Mouse (Mus musculus): ENCODE results near the gene Ado. TPM values are rescaled to one million over a fixed set of nuclear protein-coding genes. Genes with fewer than 3 reads are reported as not detected.
A peak's percentile ranks its signal among the peaks of the same experiment; 100 is the strongest.

Gene Ado
- polyA plus RNA-seq, 1 experiment from 2014 or later: 27.9 TPM

DNA sequence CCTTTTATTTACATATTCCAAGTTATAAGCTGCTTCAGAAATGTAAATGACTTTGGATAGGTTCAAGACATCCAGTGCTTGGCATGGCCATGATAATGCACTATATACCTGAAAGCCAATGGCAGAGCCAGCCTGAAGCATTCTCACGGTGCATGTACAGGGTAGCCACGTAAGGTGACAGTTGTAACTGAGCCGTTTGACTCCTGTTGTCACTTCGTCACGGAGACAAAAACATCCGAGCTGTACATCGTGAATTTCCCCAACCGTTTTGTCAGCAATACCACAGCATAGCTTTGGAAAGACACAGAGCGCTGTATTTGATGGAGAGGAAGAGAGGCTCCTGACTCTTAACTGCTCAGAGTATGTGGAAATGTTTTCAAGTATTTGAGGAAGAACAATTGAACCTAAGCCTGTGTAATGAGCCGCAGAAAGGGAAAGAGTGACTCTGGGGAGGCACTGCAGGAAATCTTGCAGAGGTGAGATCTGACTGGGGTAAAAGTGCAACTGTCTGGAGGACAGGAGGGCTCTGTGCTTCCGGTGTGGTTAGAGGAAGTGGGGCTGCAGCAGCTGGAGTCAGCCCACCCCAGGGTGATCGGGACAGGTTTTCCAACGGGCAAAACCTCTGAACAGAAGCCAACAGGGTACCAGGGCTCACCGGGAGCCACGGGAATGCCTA lies 45.3 kb downstream of the Ado start:
- no peak for TF ChIP-seq EP300 (IDR thresholded peaks at IDR 0.05)
- no peak for TF ChIP-seq CTCF (IDR thresholded peaks at IDR 0.05)
- no peak for ATAC-seq
- Histone ChIP-seq H3K4me3 (ENCODE audit: low read depth, low read length) (no peak overlapping the region), H3K27me3 (replicated peaks; ENCODE audit: insufficient read depth, low read length) (no peaks in the 10 kb centered on the region), H3K9ac (replicated peaks; ENCODE audit: low read depth) (no peak overlapping the region), H3K4me1 (ENCODE audit: insufficient read depth, low read depth, low read length) (no peaks in the 10 kb centered on the region), H3K4me2 (replicated peaks; ENCODE audit: low read depth, low read length) (no peak overlapping the region), H3K9me3 (ENCODE audit: low read length) (no peaks in the 10 kb centered on the region), H3K27ac (ENCODE audit: low read length) (no peak overlapping the region), H3K36me3 (ENCODE audit: insufficient read depth, low read length) (no peaks in the 10 kb centered on the region)
- DNase-seq (ENCODE audit: low spot score): peak; percentile 16
- 37% methylated on average over 15 of the region's 15 CpGs for WGBS

DNA sequence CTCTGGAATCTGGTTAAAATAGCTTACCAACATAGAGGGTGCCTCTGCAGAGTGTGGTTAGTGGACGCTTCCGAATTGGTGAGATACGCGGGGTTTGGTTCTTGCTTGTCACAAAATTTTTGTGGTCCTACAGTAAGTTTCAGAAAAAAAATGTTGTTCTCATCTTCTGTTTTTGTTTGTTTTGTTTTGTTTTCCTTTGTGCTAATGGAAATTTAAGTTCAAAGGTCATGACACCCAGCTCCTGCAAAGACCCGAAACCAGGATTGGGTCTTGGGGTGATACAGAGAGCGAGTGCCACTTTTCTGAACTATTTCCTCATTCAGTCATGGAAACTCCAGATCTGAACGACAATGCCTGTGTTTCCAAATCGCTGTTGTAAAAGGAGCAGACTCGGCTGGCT lies 50.8 kb downstream of the Ado start:
- Histone ChIP-seq H3K9me3 (ENCODE audit: low read length) (no peaks in the 10 kb centered on the region), H3K9ac (replicated peaks; ENCODE audit: low read depth) (no peak overlapping the region), H3K4me3 (ENCODE audit: low read depth, low read length) (no peak overlapping the region), H3K27ac (ENCODE audit: low read length) (no peak overlapping the region), H3K36me3 (ENCODE audit: insufficient read depth, low read length) (no peaks in the 10 kb centered on the region), H3K27me3 (replicated peaks; ENCODE audit: insufficient read depth, low read length) (no peaks in the 10 kb centered on the region), H3K4me1 (ENCODE audit: insufficient read depth, low read depth, low read length) (no peaks in the 10 kb centered on the region), H3K4me2 (replicated peaks; ENCODE audit: low read depth, low read length) (no peak overlapping the region)
- TF ChIP-seq CTCF (IDR thresholded peaks at IDR 0.05) (no peak), EP300 (IDR thresholded peaks at IDR 0.05) (no peak)
- WGBS: 83% methylated on average over 9 of the region's 9 CpGs
- no peak for ATAC-seq
- DNase-seq (ENCODE audit: low spot score): no peak

DNA sequence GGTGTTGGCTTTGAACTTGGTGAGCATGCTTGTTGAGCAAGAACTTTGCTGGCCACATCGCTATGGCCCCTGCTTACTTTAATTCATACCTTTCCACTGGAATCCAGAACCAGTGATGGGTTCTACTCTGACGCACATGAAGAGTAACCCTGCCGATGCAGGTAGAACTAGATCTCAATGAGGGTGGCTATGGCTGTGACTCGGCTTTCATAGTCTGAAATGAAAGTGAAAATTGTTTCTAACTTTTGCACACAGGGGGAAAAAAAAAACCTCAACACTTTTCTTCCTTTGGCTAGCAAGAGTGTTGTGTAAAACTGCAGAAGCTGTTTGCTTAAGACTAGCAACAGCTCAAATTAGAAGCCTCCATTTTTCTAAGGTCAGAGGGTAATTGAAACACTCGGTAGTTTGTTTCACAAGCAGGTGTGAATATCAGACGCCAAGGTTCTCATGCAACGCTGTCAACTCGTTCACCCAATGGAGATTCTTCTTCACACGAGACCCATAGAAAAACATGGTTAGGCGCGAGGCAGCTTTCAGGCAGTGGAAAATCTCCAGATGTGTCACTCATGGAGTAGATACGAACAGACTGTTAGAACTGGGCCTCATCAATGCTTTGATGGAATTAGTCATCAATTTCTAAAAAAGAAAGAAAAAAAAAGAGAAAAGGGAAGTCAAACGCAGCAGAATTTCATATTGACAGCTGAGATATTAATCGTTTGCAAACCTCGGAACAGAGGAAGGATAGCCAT lies 51.4 kb downstream of the Ado start:
- Histone ChIP-seq H3K27ac (ENCODE audit: low read length) (no peak overlapping the region), H3K4me1 (ENCODE audit: insufficient read depth, low read depth, low read length) (no peaks in the 10 kb centered on the region), H3K27me3 (replicated peaks; ENCODE audit: insufficient read depth, low read length) (no peaks in the 10 kb centered on the region), H3K9ac (replicated peaks; ENCODE audit: low read depth) (no peak overlapping the region), H3K4me3 (ENCODE audit: low read depth, low read length) (no peak overlapping the region), H3K36me3 (ENCODE audit: insufficient read depth, low read length) (no peaks in the 10 kb centered on the region), H3K9me3 (ENCODE audit: low read length) (no peaks in the 10 kb centered on the region), H3K4me2 (replicated peaks; ENCODE audit: low read depth, low read length) (no peak overlapping the region)
- WGBS: 84% methylated on average over 15 of the region's 15 CpGs
- TF ChIP-seq CTCF (IDR thresholded peaks at IDR 0.05): no peak
- TF ChIP-seq EP300 (IDR thresholded peaks at IDR 0.05): no peak
- no peak for ATAC-seq
- DNase-seq (ENCODE audit: low spot score): no peak

Other genes starting within 250 kb of the Ado start
- gene Egr2, start 13.5 kb downstream of the Ado start, polyA plus RNA-seq (2015; fragmentation: Nextera tagmentation; extraction: Ambion mirVana): 2.1 and 2.6 TPM in 2 replicates